Mouse (Mus musculus): ENCODE measurements around the gene Tspan4.

DNA sequence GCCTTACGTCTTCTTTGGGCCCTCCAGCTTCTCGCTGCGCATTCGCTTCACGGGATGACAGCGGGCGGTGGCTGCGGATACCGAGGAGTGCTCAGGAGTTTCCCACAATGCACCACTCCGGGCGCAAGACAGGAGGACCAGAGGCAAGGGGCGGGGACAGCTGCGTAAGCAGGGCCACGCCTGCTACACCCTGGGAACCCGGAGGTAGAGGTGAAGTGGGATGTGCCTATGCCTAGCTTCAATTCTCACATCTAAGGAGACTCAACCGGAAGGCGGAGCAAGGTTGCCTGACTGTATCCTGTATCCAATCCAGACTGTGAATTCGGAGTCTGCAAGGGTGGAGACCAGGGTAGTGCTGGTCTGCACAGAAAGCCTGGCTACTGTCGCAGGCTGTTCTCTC, 45.7 kb upstream of the Tspan4 start, which contains the start of gene Cend1:
- TF ChIP-seq POLR2A (IDR thresholded peaks at IDR 0.05; ENCODE audit: low read depth, low read length) (no peak), CTCF (IDR thresholded peaks at IDR 0.05; ENCODE audit: extremely low read depth, insufficient read depth, insufficient read length, insufficient replicate concordance) (no peak)
